Mouse (Mus musculus) mouse embryonic stem cell (cell line): ENCODE data around the gene Lhfp.
"Not testable (repeated sequence)": the region's sequence is repeated elsewhere in the genome, so short reads cannot be mapped to it uniquely, and the experiment has no call there.

Experiments used
- in situ Hi-C, 2 experiments: fragments of 300-500 bp; cut with MboI; formaldehyde crosslinking; loops; 1 replicate in 1 of 2; 3 replicates in 1 of 2; pipeline ENCODE4 v1.14.3; 2019 to 2020; ENCODE audit warnings: low sequenced_read_pairs in 2 of 2, low pct_unique_long_range_greater_than_20kb in 1 of 2, mixed read lengths in 1 of 2; ENCODE audit not compliant: unreplicated experiment in 1 of 2

Lhfp gene

GRCm38 (mm10) chr3:53074761-53075160 is 33.4 kb downstream of the Lhfp start:
- in situ Hi-C loops: no loop called here

- in situ Hi-C loops: no loop called here
These were observed 39.0 kb downstream of the Lhfp start for GRCm38 (mm10) chr3:53080286-53080685.

DNA sequence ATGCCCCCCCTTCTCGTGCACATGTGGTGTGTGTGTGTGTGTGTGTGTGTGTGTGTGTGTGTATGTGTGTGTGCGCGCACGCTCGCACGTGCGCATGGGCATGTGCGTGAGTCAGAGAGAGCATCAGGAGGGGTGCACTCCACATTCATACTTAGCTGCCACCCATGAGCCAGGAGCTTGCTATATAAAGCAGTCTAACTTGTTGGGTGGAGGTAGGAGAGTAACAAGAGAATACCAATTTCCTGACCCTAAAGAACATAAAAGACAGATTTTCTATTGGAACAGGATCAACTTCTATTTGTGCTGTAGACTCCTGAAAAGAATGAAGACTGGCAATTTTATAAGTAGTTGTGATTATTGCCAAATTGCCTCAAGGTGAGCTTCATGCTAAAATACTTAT is 39.4 kb downstream of the Lhfp start:
- in situ Hi-C loops: no loop called here

- in situ Hi-C loops: no loop called here
These were observed 42.4 kb downstream of the Lhfp start for GRCm38 (mm10) chr3:53083717-53084116.

GRCm38 (mm10) chr3:53084806-53085205 is 43.5 kb downstream of the Lhfp start:
- in situ Hi-C loops: no loop called here

GRCm38 (mm10) chr3:53086481-53087155 is 45.3 kb downstream of the Lhfp start:
- in situ Hi-C loops: no loop called here

GRCm38 (mm10) chr3:53087156-53087805 is 46.0 kb downstream of the Lhfp start:
- in situ Hi-C loops: no loop called here

- in situ Hi-C loops: no loop called here
These were observed 48.6 kb downstream of the Lhfp start for GRCm38 (mm10) chr3:53089921-53090320.

- in situ Hi-C loops: no loop called here
These were observed 58.9 kb downstream of the Lhfp start for GRCm38 (mm10) chr3:53100210-53100609.

DNA sequence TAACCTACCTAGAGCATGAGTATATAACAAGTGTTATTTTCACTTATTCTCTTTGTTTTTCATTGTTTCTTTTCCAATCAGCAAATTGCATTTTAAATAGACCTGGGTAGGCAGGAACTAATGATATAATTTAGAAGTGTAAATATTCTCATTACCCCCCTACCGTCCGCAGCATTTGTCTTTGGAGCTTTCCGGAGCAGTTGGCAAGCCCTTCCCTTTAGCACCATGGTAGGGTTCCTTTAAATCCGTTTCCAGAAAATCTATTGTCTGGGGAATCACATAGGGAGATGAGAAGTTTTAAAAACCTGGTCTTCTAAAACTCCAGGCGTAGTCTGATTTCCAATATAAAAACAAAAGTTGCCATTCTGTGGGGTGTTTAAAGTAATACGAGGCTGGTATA is 59.5 kb downstream of the Lhfp start:
- in situ Hi-C loops: no loop called here

DNA sequence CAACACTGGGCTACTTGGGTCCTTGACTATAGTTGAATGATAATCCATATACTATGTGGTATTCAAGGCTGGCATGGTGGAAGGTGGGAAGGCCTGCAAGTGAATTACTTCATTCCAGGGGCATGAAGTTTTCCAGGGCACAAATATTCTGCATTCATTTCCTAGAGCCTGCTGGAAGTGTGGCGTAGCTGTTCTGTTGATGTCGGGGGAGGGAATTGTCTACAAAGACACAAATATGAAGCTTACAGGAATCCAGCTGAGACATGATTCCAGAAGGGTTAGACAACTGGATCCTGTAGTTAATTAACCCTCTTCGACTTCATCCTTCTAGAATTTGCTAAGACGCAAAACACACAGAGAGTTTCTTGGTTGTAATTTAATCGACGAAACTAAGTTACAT is 60.4 kb downstream of the Lhfp start:
- in situ Hi-C loops: no loop called here

DNA sequence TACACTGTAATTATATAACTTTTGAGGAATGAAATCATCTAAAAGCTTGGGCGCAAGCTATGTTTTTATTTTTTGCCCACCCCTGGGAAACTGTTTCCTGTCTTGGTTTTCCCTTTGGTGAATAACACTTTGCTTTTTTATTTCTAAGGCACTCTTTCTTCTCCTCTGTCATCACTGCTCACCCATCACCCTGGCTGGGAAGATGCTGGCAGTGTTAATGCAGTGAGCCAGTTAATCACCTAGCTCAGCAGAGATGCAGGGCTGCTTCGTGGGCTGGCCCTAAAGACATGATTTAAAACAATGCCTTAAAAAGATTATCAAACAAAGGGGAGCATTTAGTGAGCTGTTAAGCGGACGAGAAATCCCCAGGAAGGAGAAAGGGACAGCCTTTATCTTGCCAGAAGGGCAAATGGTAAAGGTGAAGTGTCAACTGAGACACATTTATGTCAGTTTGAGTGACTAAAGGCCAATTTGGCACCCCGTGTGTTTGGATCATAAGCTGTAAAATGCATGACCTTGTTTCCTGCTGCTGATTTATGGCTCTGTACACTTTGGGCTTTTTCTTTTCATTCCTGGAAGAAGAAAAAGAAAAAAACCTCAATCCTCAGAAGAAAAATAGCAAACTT is 60.9 kb downstream of the Lhfp start:
- in situ Hi-C loops: no loop called here

DNA sequence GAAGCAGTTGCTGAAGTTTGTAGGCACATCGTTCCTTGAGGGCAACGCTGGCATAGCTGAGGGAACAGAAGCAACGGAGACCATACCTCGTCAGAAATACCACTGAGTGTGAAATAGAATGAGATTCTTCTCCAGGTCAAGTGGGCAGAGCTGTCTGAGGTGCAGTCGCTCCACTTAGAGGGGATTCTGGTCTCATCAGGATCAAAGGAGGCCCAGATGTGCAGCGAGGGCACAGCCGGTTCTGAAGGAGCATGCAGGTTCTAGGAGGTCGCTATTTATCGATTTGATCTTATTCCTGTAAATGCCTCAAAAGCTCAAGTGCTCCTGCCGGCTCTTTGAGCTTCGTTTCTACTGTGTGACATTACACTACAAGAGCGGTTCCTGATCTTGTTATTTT is 61.4 kb downstream of the Lhfp start:
- in situ Hi-C loops: no loop called here

DNA sequence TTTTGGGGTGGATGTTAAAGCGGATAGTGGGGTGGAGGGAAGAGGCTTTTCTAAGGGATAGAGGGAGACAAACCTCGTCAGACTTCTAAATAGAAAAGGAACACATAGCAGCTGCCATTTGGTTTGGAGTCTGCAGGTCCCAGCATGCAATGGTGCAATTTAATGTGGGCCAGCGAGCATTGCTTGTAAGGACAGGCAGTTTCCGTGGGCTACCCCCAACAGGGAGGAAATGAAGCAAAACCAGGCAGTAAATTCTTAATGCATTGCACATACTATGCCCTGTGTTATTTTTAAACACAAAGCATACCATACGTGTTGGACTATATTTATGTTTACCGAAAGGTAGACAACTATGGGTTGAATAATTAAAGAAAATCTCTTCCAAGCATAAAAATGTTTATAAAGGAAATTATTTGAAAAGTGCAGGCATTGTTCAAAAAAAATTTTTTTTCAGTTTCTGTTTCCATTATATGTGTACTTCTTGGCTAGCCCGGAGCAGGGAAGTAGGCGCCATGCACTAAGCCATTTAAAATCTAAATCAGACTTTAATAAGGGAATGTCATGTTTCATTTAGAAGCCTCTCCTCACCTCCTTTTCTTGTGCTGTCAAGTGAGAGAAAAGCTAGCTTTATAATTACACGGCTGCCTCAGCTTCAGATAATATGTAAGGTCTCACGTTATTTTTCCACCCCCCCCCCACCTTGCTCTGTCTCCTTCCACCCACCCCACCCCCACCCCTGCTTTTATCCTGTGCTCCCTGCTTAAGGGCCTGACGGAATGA is 67.5 kb downstream of the Lhfp start:
- in situ Hi-C loops: no loop called here

DNA sequence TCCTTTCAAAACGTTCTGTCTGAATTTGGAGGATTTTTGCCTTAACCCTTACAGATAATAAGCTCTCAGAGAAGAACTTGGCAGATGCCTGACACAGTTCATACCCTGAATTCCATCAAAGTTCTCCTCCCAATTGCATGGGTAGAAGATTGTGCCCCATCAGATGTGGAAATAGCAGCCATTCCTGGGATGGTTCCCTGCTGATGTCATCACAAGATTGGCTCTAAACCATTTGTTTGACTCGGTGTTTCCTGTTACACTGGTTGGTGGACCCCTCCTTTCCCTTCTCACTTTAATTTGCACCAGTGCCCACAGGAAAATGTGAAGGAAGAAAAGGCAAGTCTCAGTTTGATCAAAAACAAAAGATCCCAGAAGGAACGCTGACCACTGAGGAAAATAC is 68.6 kb downstream of the Lhfp start:
- in situ Hi-C loops: no loop called here

- in situ Hi-C loops: no loop called here
These were observed 70.7 kb downstream of the Lhfp start for GRCm38 (mm10) chr3:53112048-53112447.

GRCm38 (mm10) chr3:53118755-53119154 is 77.4 kb downstream of the Lhfp start:
- in situ Hi-C loops: not testable (repeated sequence)

DNA sequence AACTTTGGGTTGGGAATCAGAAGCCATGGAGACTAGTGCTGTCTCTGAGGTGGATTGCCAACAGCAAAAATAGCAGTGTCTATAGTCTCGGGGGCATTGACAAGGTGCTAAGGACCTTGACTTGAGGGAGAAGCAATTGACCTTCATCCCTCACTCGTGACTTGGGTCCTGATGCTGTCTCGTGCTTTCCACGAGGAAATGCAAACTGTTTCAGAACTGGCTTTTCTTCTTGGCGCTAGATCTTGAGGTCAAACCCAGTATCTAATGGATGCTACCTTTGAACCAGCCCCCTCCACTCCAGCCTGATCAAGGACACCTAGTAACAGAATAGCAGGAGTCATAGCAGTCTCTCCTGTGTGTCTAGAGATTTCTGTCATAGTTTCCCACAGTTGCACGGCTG is 78.7 kb downstream of the Lhfp start:
- in situ Hi-C loops: no loop called here

DNA sequence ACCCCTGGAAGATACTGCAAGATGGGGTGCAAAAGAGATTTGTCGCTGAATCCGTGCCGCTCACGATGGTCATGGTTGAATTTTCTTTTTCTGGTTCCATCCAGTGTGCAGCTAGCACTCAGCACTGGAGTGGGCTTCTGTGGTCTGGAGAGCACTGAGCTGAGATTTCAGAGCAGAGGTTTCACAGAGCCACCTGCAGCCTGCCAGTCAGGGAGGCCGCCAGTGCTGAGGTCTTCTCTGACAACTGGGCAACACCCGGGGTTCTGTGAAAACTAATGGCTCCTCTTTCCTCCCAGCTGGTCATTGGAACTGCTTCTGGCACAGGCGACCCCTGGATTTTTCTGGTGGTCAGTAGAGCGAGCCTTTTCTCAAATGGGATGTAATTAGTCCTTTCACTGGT is 84.2 kb downstream of the Lhfp start:
- in situ Hi-C loops: no loop called here
